Mouse (Mus musculus) spleen, adult 2 months (tissue): Measurements from ENCODE around the gene Pdcd6ip.
"Not testable (repeated sequence)": the region's sequence is repeated elsewhere in the genome, so short reads cannot be mapped to it uniquely, and the experiment has no call there.

Experiments used
- CTCF ChIP-seq: fragments of 200-500 bp; IDR thresholded peaks from 2 replicates; pipeline ENCODE4 v1.5.1; 2011; ENCODE audit warnings: mild to moderate bottlenecking, inconsistent platforms; ENCODE audit not compliant: insufficient read depth, insufficient read length, insufficient replicate concordance; ENCODE audit errors: extremely low read depth
- POLR2A ChIP-seq: fragments of 200-500 bp; IDR thresholded peaks from 2 replicates; pipeline ENCODE4 v1.6.1; 2011; ENCODE audit warnings: low read depth, low read length, inconsistent platforms

- TF ChIP-seq CTCF, POLR2A: not testable (repeated sequence)
Observed at GRCm38 (mm10) chr9:113649211-113649610, 58.8 kb downstream of the Pdcd6ip start.
